Mouse (Mus musculus) ES-Bruce4 (cell line): ENCODE results near the gene Olfr1493-ps1.

Experiments used
- CTCF ChIP-seq: IDR thresholded peaks from one replicate; pipeline ENCODE4 v1.8.1; 2011; ENCODE audit warnings: low read depth, low read length
- EP300 ChIP-seq: IDR thresholded peaks from 2 replicates; pipeline ENCODE4 v1.6.1; 2011; ENCODE audit warnings: low read depth, low read length; ENCODE audit not compliant: insufficient read depth
- POLR2A ChIP-seq: IDR thresholded peaks from one replicate; pipeline ENCODE4 v1.8.1; 2011; ENCODE audit warnings: low read length; ENCODE audit not compliant: insufficient read depth

GRCm38 (mm10) chr19:13768565-13769276, 45.6 kb downstream of the Olfr1493-ps1 start:
- TF ChIP-seq EP300 (no peak), CTCF (no peak), POLR2A (no peak)
